Mouse (Mus musculus): Measurements from ENCODE around the gene Mei1.

Mei1 gene

GRCm38 (mm10) chr15:82069898-82070297 lies at the start of gene Mei1:
TSS of gene Mei1 (plus strand) at chr15:82069996.
- DNase-seq: peak; percentile 52

- DNase-seq: no peak
Observed at GRCm38 (mm10) chr15:82022535-82023088, 47.2 kb upstream of the Mei1 start.

- DNase-seq: no peak
Observed at GRCm38 (mm10) chr15:82023965-82024635, 45.7 kb upstream of the Mei1 start.

- no peak for DNase-seq
Observed at GRCm38 (mm10) chr15:82027276-82027675, 42.5 kb upstream of the Mei1 start.

- DNase-seq: no peak
Observed at GRCm38 (mm10) chr15:82027726-82028125, 42.1 kb upstream of the Mei1 start.

GRCm38 (mm10) chr15:82032386-82032785 lies 37.4 kb upstream of the Mei1 start:
- no peak for DNase-seq

GRCm38 (mm10) chr15:82033762-82034161 lies 36.0 kb upstream of the Mei1 start, which contains the start of gene Desi1:
TSS of gene Desi1 (minus strand) at chr15:82033862.
- no peak for DNase-seq

GRCm38 (mm10) chr15:82035904-82036689 lies 33.7 kb upstream of the Mei1 start:
- peak; percentile 57 for DNase-seq

- peak; percentile 72 for DNase-seq
Observed at GRCm38 (mm10) chr15:82040650-82041049, 29.1 kb upstream of the Mei1 start.

GRCm38 (mm10) chr15:82044166-82044784 lies 25.5 kb upstream of the Mei1 start:
- DNase-seq: peak; percentile 44

GRCm38 (mm10) chr15:82046246-82046891 lies 23.4 kb upstream of the Mei1 start:
- DNase-seq: no peak

- peak; percentile 94 for DNase-seq
Observed at GRCm38 (mm10) chr15:82047080-82047883, 22.5 kb upstream of the Mei1 start, which contains the start of gene Snu13. TSS of gene Snu13 (minus strand) at chr15:82047598.

- DNase-seq: no peak
Observed at GRCm38 (mm10) chr15:82052544-82052943, 17.3 kb upstream of the Mei1 start.

GRCm38 (mm10) chr15:82058719-82059201 lies 11.0 kb upstream of the Mei1 start, which contains the start of gene 4930407I10Rik:
TSS of gene 4930407I10Rik (plus strand) at chr15:82059151.
- no peak for DNase-seq

- DNase-seq: no peak
Observed at GRCm38 (mm10) chr15:82063909-82064308, 5.9 kb upstream of the Mei1 start.

GRCm38 (mm10) chr15:82065511-82065910 lies 4.3 kb upstream of the Mei1 start:
- peak; percentile 90 for DNase-seq

GRCm38 (mm10) chr15:82071816-82072469 lies 2.1 kb downstream of the Mei1 start:
- DNase-seq: no peak

GRCm38 (mm10) chr15:82073490-82073889 lies 3.7 kb downstream of the Mei1 start:
- no peak for DNase-seq

- no peak for DNase-seq
Observed at GRCm38 (mm10) chr15:82079883-82080282, 10.1 kb downstream of the Mei1 start.

GRCm38 (mm10) chr15:82081161-82081560 lies 11.4 kb downstream of the Mei1 start:
- DNase-seq: peak; percentile 76

- DNase-seq: no peak
Observed at GRCm38 (mm10) chr15:82085606-82086005, 15.8 kb downstream of the Mei1 start.

All from retina, postnatal 1 day (tissue).